ENCODE assay signal across 8 mouse cellular contexts in genomic region chrX:93674836-93675795, GRCm38 (mm10). TPM values are rescaled to one million over a fixed set of nuclear protein-coding genes. Genes with fewer than 3 reads are reported as not detected.
DNase-seq lines count a peak whose midpoint lies in the region; ATAC-seq and TF ChIP-seq lines count a peak whose summit lies in the region.

No protein-coding gene starts in this region.

- peak overlapping the region; percentile 65 for H3K27ac ChIP-seq in lung, embryonic 14.5 days (ENCODE audit: low read depth)

- ATAC-seq in erythroid progenitor cell, adult 5-6 weeks (replicated peaks; ENCODE audit: low FRiP score, poor library complexity, severe bottlenecking): peak; percentile 99
- peak; percentile 100 for ATAC-seq in lung, embryonic 14.5 days (ENCODE audit: insufficient read depth)
- ATAC-seq in neutrophil, adult 5-6 weeks (ENCODE audit: extremely low read depth, insufficient number of reproducible peaks, low FRiP score, poor library complexity, severe bottlenecking): peak; percentile 91

- peak overlapping the region; percentile 9 for H3K9ac ChIP-seq in lung, embryonic 14.5 days

- H3K9me3 ChIP-seq in lung, embryonic 14.5 days (ENCODE audit: low read depth, low read length): no peaks in the 10 kb centered on the region

- no peaks in the 10 kb centered on the region for H3K27me3 ChIP-seq in lung, embryonic 14.5 days (ENCODE audit: insufficient read depth, low read length)

- DNase-seq in ES-CJ7 (ENCODE audit: low read depth, low spot score): peak; percentile 86
- DNase-seq in c-Kit-negative CD71-positive TER-119-positive erythroid progenitor cells, embryonic 14.5 days (ENCODE audit: low read depth, low spot score): peak; percentile 73
- peak; percentile 15 to 16 for DNase-seq in heart, postnatal 14 days
- peak; percentile 53 to 57 for DNase-seq in layer of hippocampus, adult 8-10 months (ENCODE audit: low spot score in 2 of 2)
- peak; percentile 75 for DNase-seq in lung, embryonic 14.5 days
- DNase-seq in testis, postnatal 14 days (ENCODE audit: low spot score): peak; percentile 55

- no peaks in the 10 kb centered on the region for H3K36me3 ChIP-seq in lung, embryonic 14.5 days (ENCODE audit: insufficient read depth)

- WGBS in lung, embryonic 14.5 days: 13% methylated on average over 19 of the region's 19 CpGs

- H3K4me3 ChIP-seq in lung, embryonic 14.5 days (ENCODE audit: low read depth, low read length): peak overlapping the region; percentile 31

- intact Hi-C loops in heart, postnatal 14 days (cut with DNase I): no loop called here

- no peaks in the 10 kb centered on the region for H3K4me1 ChIP-seq in lung, embryonic 14.5 days (ENCODE audit: insufficient read depth)

- H3K4me2 ChIP-seq in lung, embryonic 14.5 days: peak overlapping the region; percentile 60

- TF ChIP-seq CTCF in lung, embryonic 14.5 days (IDR thresholded peaks at IDR 0.05; ENCODE audit: low read depth): no peak

RNA-seq across cellular contexts. Expression of gene Pcyt1b, which starts 20.5 kb away (rescaled TPM):
- 37.3 and 42.2 TPM in 2 replicates for total RNA-seq in erythroid progenitor cell, adult 5-6 weeks (2015; ENCODE audit: low replicate concordance)
- 128 and 157 TPM in 2 replicates for total RNA-seq in erythroid progenitor cell, adult 5-6 weeks (2017; ENCODE audit: low replicate concordance)
- under 1 TPM; 0.22 to 0.33 TPM for total RNA-seq in heart, postnatal 14 days (2021)
- total RNA-seq in layer of hippocampus, adult 8-10 months (2022): 10 to 100 TPM; 27.6 to 30.0 (median 28.9) TPM
- polyA plus RNA-seq in lung, embryonic 14.5 days (2014; fragmentation: Nextera tagmentation; extraction: Ambion mirVana): 1.1 and 1.5 TPM in 2 replicates
- total RNA-seq in neutrophil, adult 5-6 weeks (2017): 0.61 and 1.3 TPM in 2 replicates

RNA-seq across cellular contexts. Expression of gene Pola1, which starts 43.2 kb away (rescaled TPM):
- 69.9 and 78.4 TPM in 2 replicates for total RNA-seq in erythroid progenitor cell, adult 5-6 weeks (2015; ENCODE audit: low replicate concordance)
- 152 and 170 TPM in 2 replicates for total RNA-seq in erythroid progenitor cell, adult 5-6 weeks (2017; ENCODE audit: low replicate concordance)
- total RNA-seq in heart, postnatal 14 days (2021): 1 to 10 TPM; 5.5 to 7.9 TPM
- total RNA-seq in layer of hippocampus, adult 8-10 months (2022): 1 to 10 TPM; 7.6 to 9.5 (median 8.6) TPM
- polyA plus RNA-seq in lung, embryonic 14.5 days (2014; fragmentation: Nextera tagmentation; extraction: Ambion mirVana): 25.0 and 26.2 TPM in 2 replicates
- total RNA-seq in neutrophil, adult 5-6 weeks (2017): 10.6 TPM in 2 replicates

Comparison
In these comparisons a context has a peak if more than half of its experiments do, and no peak if none do; other contexts are left out.
1. Peak in every context shown above with its lines: DNase-seq, ATAC-seq, H3K4me3 ChIP-seq and H3K27ac ChIP-seq.
2. DNase-seq: peak in every context shown above with its lines; median percentile 86 in ES-CJ7; 75 in lung, embryonic 14.5 days; 73 in c-Kit-negative CD71-positive TER-119-positive erythroid progenitor cells, embryonic 14.5 days; 55 in layer of hippocampus, adult 8-10 months; 55 in testis, postnatal 14 days; 16 in heart, postnatal 14 days.
3. RNA of gene Pcyt1b, which starts 20.5 kb away (total RNA-seq): 37.3 to 157 TPM in erythroid progenitor cell, adult 5-6 weeks and 27.6 to 30.0 TPM in layer of hippocampus, adult 8-10 months; 0.61 to 1.3 TPM in neutrophil, adult 5-6 weeks and 0.22 to 0.33 TPM in heart, postnatal 14 days; every median in the first group is over 10 times any median in the second.